Mouse (Mus musculus) CH12.LX (cell line): ENCODE measurements around the gene Ttc7b. TPM values are rescaled to one million over a fixed set of nuclear protein-coding genes. Genes with fewer than 3 reads are reported as not detected.

Experiments
- DNase-seq: peaks from one replicate; pipeline ENCODE4 v3.0.0-alpha.2; 2013; ENCODE audit errors: extremely low read depth
- H3K27ac ChIP-seq: 2 replicates; pipeline ENCODE4 v1.5.1; 2012; ENCODE audit warnings: low read depth, mild to moderate bottlenecking, control low read depth, moderate library complexity; ENCODE audit not compliant: insufficient read depth
- H3K27me3 ChIP-seq: replicated peaks from 2 replicates; pipeline ENCODE3; 2012; ENCODE audit warnings: inconsistent platforms
- H3K36me3 ChIP-seq, 2 experiments: replicated peaks in 1 of 2; 2 replicates each; pipeline versions ENCODE3 to v1.6.1; 2012; ENCODE audit warnings: inconsistent platforms in 1 of 2, low read length in 1 of 2, mild to moderate bottlenecking in 1 of 2, mixed read lengths in 1 of 2, moderate library complexity in 1 of 2; ENCODE audit not compliant: control insufficient read depth in 1 of 2, insufficient read depth in 1 of 2
- H3K4me1 ChIP-seq, 2 experiments: 2 replicates each; pipeline ENCODE4 v1.6.1; 2012; ENCODE audit warnings: inconsistent platforms in 1 of 2, moderate library complexity in 1 of 2; ENCODE audit not compliant: insufficient read depth in 2 of 2, control insufficient read depth in 1 of 2
- H3K4me2 ChIP-seq: 2 replicates; pipeline ENCODE4 v1.6.1; 2012; ENCODE audit warnings: low read depth, mild to moderate bottlenecking, control low read depth; ENCODE audit not compliant: poor library complexity, insufficient read depth, severe bottlenecking
- H3K4me3 ChIP-seq, 3 experiments: fragments of 150-350 bp in 1 of 3; sonication (generic) in 1 of 3; replicated peaks in 1 of 3; 2 replicates each; pipeline versions ENCODE3 to v1.5.1; 2011 to 2012; ENCODE audit warnings: low read depth in 2 of 3, low read length in 2 of 3, mild to moderate bottlenecking in 2 of 3, moderate library complexity in 2 of 3, control low read depth in 1 of 3, improper control_type of control experiment in 1 of 3, inconsistent platforms in 1 of 3, mixed read lengths in 1 of 3; ENCODE audit not compliant: poor library complexity in 1 of 3
- H3K79me2 ChIP-seq: replicated peaks from 2 replicates; pipeline ENCODE4 v1.6.1; 2012; ENCODE audit warnings: mild to moderate bottlenecking, moderate library complexity; ENCODE audit not compliant: control insufficient read depth, poor library complexity, insufficient read depth, severe bottlenecking; ENCODE audit errors: extremely low read depth
- H3K9ac ChIP-seq: 2 replicates; pipeline ENCODE4 v1.6.1; 2012; ENCODE audit warnings: low read depth, mild to moderate bottlenecking, control low read depth, moderate library complexity; ENCODE audit not compliant: insufficient read depth
- H3K9me3 ChIP-seq: replicated peaks from 2 replicates; pipeline ENCODE3; 2012; ENCODE audit warnings: low read length, inconsistent platforms, mixed read lengths
- BHLHE40 ChIP-seq: IDR thresholded peaks from 2 replicates; pipeline ENCODE4 v1.6.1; 2011; ENCODE audit warnings: mild to moderate bottlenecking, low read depth, low read length, improper control_type of control experiment
- CHD1 ChIP-seq: IDR thresholded peaks from 2 replicates; pipeline ENCODE4 v1.6.1; 2012; ENCODE audit warnings: low read depth, low read length, improper control_type of control experiment, inconsistent platforms
- CHD2 ChIP-seq: IDR thresholded peaks from 2 replicates; pipeline ENCODE4 v1.6.1; 2011; ENCODE audit warnings: low read length, improper control_type of control experiment
- CTCF ChIP-seq, 2 experiments: IDR thresholded peaks in 1 of 2; conservative IDR thresholded peaks in 1 of 2; 2 replicates each; pipeline ENCODE4 v1.5.1; 2011 to 2012; ENCODE audit warnings: low read depth in 2 of 2, low read length in 2 of 2, improper control_type of control experiment in 1 of 2, inconsistent platforms in 1 of 2, mild to moderate bottlenecking in 1 of 2, moderate library complexity in 1 of 2
- ELF1 ChIP-seq: IDR thresholded peaks from 2 replicates; pipeline ENCODE4 v1.6.1; 2014; ENCODE audit warnings: low read depth, mild to moderate bottlenecking, inconsistent platforms, low read length, improper control_type of control experiment
- ETS1 ChIP-seq: conservative IDR thresholded peaks from 2 replicates; pipeline ENCODE4 v1.6.1; 2012; ENCODE audit warnings: low read depth, mild to moderate bottlenecking, inconsistent platforms, low read length, improper control_type of control experiment, moderate library complexity
- GABPA ChIP-seq: IDR thresholded peaks from 2 replicates; pipeline ENCODE4 v1.6.1; 2012; ENCODE audit warnings: low read depth, low read length, improper control_type of control experiment, inconsistent platforms; ENCODE audit not compliant: insufficient replicate concordance
- HCFC1 ChIP-seq: IDR thresholded peaks from 2 replicates; pipeline ENCODE4 v1.6.1; 2012; ENCODE audit warnings: low read depth, mild to moderate bottlenecking, inconsistent platforms, low read length, improper control_type of control experiment
- IRF4 ChIP-seq: IDR thresholded peaks from 2 replicates; pipeline ENCODE4 v1.6.1; 2014; ENCODE audit warnings: low read depth, mild to moderate bottlenecking, inconsistent platforms, low read length, improper control_type of control experiment
- JUN ChIP-seq: IDR thresholded peaks from 2 replicates; pipeline ENCODE4 v1.6.1; 2011; ENCODE audit warnings: low read depth, mild to moderate bottlenecking, low read length, improper control_type of control experiment, moderate library complexity; ENCODE audit not compliant: insufficient read depth
- KAT2A ChIP-seq: IDR thresholded peaks from 2 replicates; pipeline ENCODE4 v1.6.1; 2012; ENCODE audit warnings: low read length, improper control_type of control experiment, inconsistent platforms; ENCODE audit not compliant: insufficient replicate concordance
- MAFK ChIP-seq: IDR thresholded peaks from 2 replicates; pipeline ENCODE4 v1.6.1; 2011; ENCODE audit warnings: low read length, improper control_type of control experiment; ENCODE audit not compliant: insufficient replicate concordance
- MAX ChIP-seq: IDR thresholded peaks from 2 replicates; pipeline ENCODE4 v1.6.1; 2011; ENCODE audit warnings: low read length, improper control_type of control experiment
- MEF2A ChIP-seq: IDR thresholded peaks from 2 replicates; pipeline ENCODE4 v1.6.1; 2014; ENCODE audit warnings: low read depth, mild to moderate bottlenecking, inconsistent platforms, low read length, improper control_type of control experiment, borderline replicate concordance
- NELFE ChIP-seq: IDR thresholded peaks from 2 replicates; pipeline ENCODE4 v1.6.1; 2011; ENCODE audit warnings: low read depth, low read length, improper control_type of control experiment
- NRF1 ChIP-seq: IDR thresholded peaks from 2 replicates; pipeline ENCODE4 v1.6.1; 2014; ENCODE audit warnings: low read depth, mild to moderate bottlenecking, inconsistent platforms, low read length, improper control_type of control experiment, moderate library complexity
- PAX5 ChIP-seq: IDR thresholded peaks from 2 replicates; pipeline ENCODE4 v1.6.1; 2012; ENCODE audit warnings: low read length, inconsistent platforms, mixed read lengths
- POLR2A ChIP-seq: IDR thresholded peaks from 2 replicates; pipeline ENCODE4 v1.6.1; 2011; ENCODE audit warnings: low read depth, mild to moderate bottlenecking, improper control_type of control experiment, low read length
- POLR2AphosphoS2 ChIP-seq: IDR thresholded peaks from 2 replicates; pipeline ENCODE4 v1.6.1; 2011; ENCODE audit warnings: low read depth, low read length, improper control_type of control experiment
- SIN3A ChIP-seq: IDR thresholded peaks from 2 replicates; pipeline ENCODE4 v1.6.1; 2012; ENCODE audit warnings: low read length, improper control_type of control experiment, inconsistent platforms
- SMC3 ChIP-seq: IDR thresholded peaks from 2 replicates; pipeline ENCODE4 v1.6.1; 2011; ENCODE audit warnings: low read depth, low read length, improper control_type of control experiment
- UBTF ChIP-seq: IDR thresholded peaks from 2 replicates; pipeline ENCODE4 v1.6.1; 2012; ENCODE audit warnings: low read depth, mild to moderate bottlenecking, inconsistent platforms, low read length, improper control_type of control experiment, moderate library complexity
- USF1 ChIP-seq: IDR thresholded peaks from 2 replicates; pipeline ENCODE4 v1.6.1; 2014; ENCODE audit warnings: low read depth, mild to moderate bottlenecking, inconsistent platforms, low read length, improper control_type of control experiment
- ZMIZ1 ChIP-seq: IDR thresholded peaks from 2 replicates; pipeline ENCODE4 v1.6.1; 2012; ENCODE audit warnings: low read depth, mild to moderate bottlenecking, inconsistent platforms, low read length, improper control_type of control experiment
- dilution Hi-C: fragments of 300-500 bp; cut with MboI; formaldehyde crosslinking; loops from 2 replicates; pipeline ENCODE4 v1.14.3; 2020; ENCODE audit warnings: low sequenced_read_pairs; ENCODE audit not compliant: extremely low pct_unique_long_range_greater_than_20kb, extremely low pct_ligation_motif_present
- in situ Hi-C: fragments of 300-500 bp; cut with MboI; formaldehyde crosslinking; loops from 3 replicates; pipeline ENCODE4 v1.14.3; 2019; ENCODE audit warnings: low sequenced_read_pairs, low pct_ligation_motif_present, low pct_unique_long_range_greater_than_20kb, mixed read lengths
- polyA plus RNA-seq: library from polyadenylated mRNA; unstranded; fragments of >175 nt; gene quantifications from 2 replicates; pipeline ENCODE4 v1.2.1, GENCODE M21; 2012; ENCODE audit warnings: low read depth; ENCODE audit not compliant: insufficient read length
- total RNA-seq, 2 experiments: library from RNA; depleted of rRNA; stranded (reverse); fragments of 300-350 nt in 1 of 2; fragments of >200 nt in 1 of 2; gene quantifications; 2 replicates each; pipeline ENCODE4 v1.2.3; 2012 to 2014

Gene Ttc7b
- total and polyA plus RNA-seq, 3 experiments: 7.8 to 18.3 (median 12.7) TPM

DNA sequence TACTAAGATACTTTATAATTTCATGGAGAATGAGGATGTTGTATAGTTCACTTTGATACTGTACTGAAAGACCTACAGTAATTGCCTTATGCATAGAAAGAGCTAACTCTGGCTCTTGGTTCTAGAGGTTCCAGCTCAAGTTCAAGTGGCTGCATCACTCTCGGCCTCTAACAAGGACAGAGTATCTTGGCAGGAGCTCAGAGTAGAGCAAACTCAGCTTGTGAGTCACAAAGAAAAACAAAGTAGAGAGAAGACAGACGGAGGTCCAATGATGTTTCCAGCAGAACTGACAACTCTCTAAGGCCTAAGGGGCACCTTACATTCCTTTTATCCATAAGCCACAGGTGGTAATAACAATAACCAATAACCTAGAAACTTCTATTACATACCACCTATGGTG lies 150.8 kb downstream of the Ttc7b start:
- in situ Hi-C loops: no loop called here

DNA sequence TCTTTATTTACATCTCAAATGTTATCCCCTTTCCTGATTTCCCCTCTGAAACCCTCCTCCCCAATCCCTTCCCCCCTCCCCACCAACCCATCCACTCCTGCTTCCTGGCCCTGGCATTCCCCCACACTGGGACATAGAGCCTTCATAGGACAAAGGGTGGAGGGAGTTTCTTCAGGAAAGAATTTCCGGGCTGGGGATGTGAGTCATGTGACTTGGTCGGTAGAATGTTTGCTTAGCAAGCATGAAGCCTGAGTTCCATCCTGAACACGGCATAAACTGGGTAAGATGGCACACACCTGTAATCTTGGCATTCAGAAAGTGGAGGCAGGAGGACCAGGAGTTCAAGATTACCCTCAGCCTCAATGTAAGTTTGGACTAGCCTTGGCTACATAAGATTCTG lies 151.4 kb downstream of the Ttc7b start:
- no peaks in the 10 kb centered on the region for H3K9me3 ChIP-seq
- H3K4me2 ChIP-seq: no peak overlapping the region
- DNase-seq: no peak
- H3K9ac ChIP-seq: no peak overlapping the region
- TF ChIP-seq USF1 (no peak), CTCF (conservative IDR thresholded peaks at IDR 0.05 in 1 of 2, IDR thresholded peaks at IDR 0.05 in 1 of 2; ENCODE audit: low read depth in 2 of 2, low read length in 2 of 2) (no peak), MAFK (no peak), JUN (no peak), ELF1 (no peak), HCFC1 (no peak), CHD2 (no peak), GABPA (no peak), SIN3A (no peak), BHLHE40 (no peak), IRF4 (no peak), MAX (no peak), NRF1 (no peak), KAT2A (no peak), UBTF (no peak)
- TF ChIP-seq, all 38 proteins: peak for 0
- H3K27me3 ChIP-seq: no peaks in the 10 kb centered on the region
- H3K36me3 ChIP-seq: peaks cover 14 to 62% of the 10 kb centered on the region in 2 experiments
- dilution Hi-C loops: no loop called here
- in situ Hi-C loops: no loop called here
- H3K27ac ChIP-seq: no peak overlapping the region
- no peaks in the 10 kb centered on the region for H3K4me1 ChIP-seq
- H3K79me2 ChIP-seq: no peaks in the 10 kb centered on the region
- no peak overlapping the region for H3K4me3 ChIP-seq

More for the DNA sequence above, 150.8 kb downstream of the Ttc7b start:
- dilution Hi-C loops: no loop called here
- TF ChIP-seq HCFC1: no peak
- no peak for TF ChIP-seq POLR2AphosphoS2
- TF ChIP-seq USF1: no peak
- TF ChIP-seq ETS1: no peak
- no peak for TF ChIP-seq POLR2A
- no peak for TF ChIP-seq PAX5
- TF ChIP-seq CHD1: no peak
- no peak for TF ChIP-seq ZMIZ1
- TF ChIP-seq MEF2A: no peak
- TF ChIP-seq SMC3: no peak
- no peak for TF ChIP-seq NELFE
- no peak overlapping the region for H3K4me2 ChIP-seq
- no peak overlapping the region for H3K4me3 ChIP-seq
- no peaks in the 10 kb centered on the region for H3K27me3 ChIP-seq
- H3K4me1 ChIP-seq: no peaks in the 10 kb centered on the region
- H3K36me3 ChIP-seq: peaks cover 15 to 65% of the 10 kb centered on the region in 2 experiments
- no peaks in the 10 kb centered on the region for H3K79me2 ChIP-seq
- no peaks in the 10 kb centered on the region for H3K9me3 ChIP-seq
- H3K27ac ChIP-seq: no peak overlapping the region
- DNase-seq: no peak
- H3K9ac ChIP-seq: no peak overlapping the region
